ENCODE assay signal across 19 mouse cellular contexts in genomic region chr12:33605393-33605792, GRCm38 (mm10).
A peak's percentile ranks its signal among the peaks of the same experiment; 100 is the strongest.
DNase-seq lines count a peak whose midpoint lies in the region; ATAC-seq and TF ChIP-seq lines count a peak whose summit lies in the region.
"Had no signal": no experiment of that assay in that cellular context is flagged by ENCODE, and none has a peak within 500 bp of the region (broad histone marks: within the 10 kb centered on the region; RNA-seq: fewer than 3 reads in every experiment).

No protein-coding gene starts in this region.

- TF ChIP-seq CTCF in hindbrain, postnatal 0 days (IDR thresholded peaks at IDR 0.05; ENCODE audit: low read depth): peak; percentile 8; the same call in 1 of the 2 replicates

- H3K27ac ChIP-seq in hindbrain, postnatal 0 days: no peak overlapping the region
- no peak overlapping the region for H3K27ac ChIP-seq in hindbrain, embryonic 14.5 days
- H3K27ac ChIP-seq: embryonic facial prominence, embryonic 10.5 days; heart, embryonic 10.5 days; hindbrain, embryonic 15.5 days; limb, embryonic 13.5 days; midbrain, embryonic 13.5 days had no signal

- no peaks in the 10 kb centered on the region for H3K36me3 ChIP-seq in hindbrain, postnatal 0 days (ENCODE audit: insufficient read depth, low read length)
- H3K36me3 ChIP-seq in hindbrain, embryonic 14.5 days (replicated peaks; ENCODE audit: control insufficient read depth, insufficient read depth): no peaks in the 10 kb centered on the region
- H3K36me3 ChIP-seq: embryonic facial prominence, embryonic 10.5 days; heart, embryonic 10.5 days; hindbrain, embryonic 15.5 days; limb, embryonic 13.5 days; midbrain, embryonic 13.5 days had no signal

- no peaks in the 10 kb centered on the region for H3K27me3 ChIP-seq in hindbrain, postnatal 0 days (ENCODE audit: insufficient read depth, low read length)
- H3K27me3 ChIP-seq in hindbrain, embryonic 14.5 days (ENCODE audit: control insufficient read depth, insufficient read depth, low read length): no peaks in the 10 kb centered on the region
- H3K27me3 ChIP-seq: hindbrain, embryonic 15.5 days; limb, embryonic 13.5 days; midbrain, embryonic 13.5 days had no signal

- WGBS in hindbrain, postnatal 0 days: 61% methylated on average over 4 of the region's 4 CpGs
- WGBS in hindbrain, embryonic 14.5 days: 64% methylated on average over 4 of the region's 4 CpGs

- H3K4me1 ChIP-seq in hindbrain, postnatal 0 days (ENCODE audit: insufficient read depth, low read length): no peaks in the 10 kb centered on the region
- H3K4me1 ChIP-seq in hindbrain, embryonic 14.5 days (replicated peaks; ENCODE audit: control insufficient read depth, insufficient read depth, low read length): no peaks in the 10 kb centered on the region
- H3K4me1 ChIP-seq: embryonic facial prominence, embryonic 10.5 days; heart, embryonic 10.5 days; hindbrain, embryonic 15.5 days; midbrain, embryonic 13.5 days had no signal

- H3K9me3 ChIP-seq in hindbrain, postnatal 0 days (ENCODE audit: low read length): no peaks in the 10 kb centered on the region
- H3K9me3 ChIP-seq in hindbrain, embryonic 14.5 days (ENCODE audit: control insufficient read depth, low read length): no peaks in the 10 kb centered on the region
- H3K9me3 ChIP-seq: embryonic facial prominence, embryonic 10.5 days; heart, embryonic 10.5 days; hindbrain, embryonic 15.5 days; midbrain, embryonic 13.5 days had no signal

- no peak for ATAC-seq in hindbrain, postnatal 0 days
- ATAC-seq in hindbrain, embryonic 14.5 days (ENCODE audit: low FRiP score): no peak
- no peak for ATAC-seq in activated CD4-positive, CD25-positive, alpha-beta regulatory T cell, adult 4 months
- no peak for ATAC-seq in granulocyte monocyte progenitor cell, adult 5-6 weeks (replicated peaks; ENCODE audit: poor library complexity, severe bottlenecking)
- ATAC-seq: forebrain, embryonic 16.5 days; liver, postnatal 0 days; midbrain, embryonic 13.5 days had no signal

- no peak overlapping the region for H3K4me3 ChIP-seq in hindbrain, postnatal 0 days (ENCODE audit: low read length)
- H3K4me3 ChIP-seq in hindbrain, embryonic 14.5 days (replicated peaks; ENCODE audit: low read length): no peak overlapping the region
- H3K4me3 ChIP-seq: embryonic facial prominence, embryonic 10.5 days; heart, embryonic 10.5 days; hindbrain, embryonic 15.5 days; limb, embryonic 13.5 days; midbrain, embryonic 13.5 days had no signal

- no peak for DNase-seq in hindbrain, postnatal 0 days (ENCODE audit: low spot score)
- no peak for DNase-seq in hindbrain, embryonic 14.5 days (ENCODE audit: low spot score)
- DNase-seq in right cerebral cortex, postnatal 4 days: peak; percentile 11
- DNase-seq in right cerebral cortex, adult 2 months (ENCODE audit: low spot score in 2 of 2): no peak
- DNase-seq in R1 (ENCODE audit: low read depth, low spot score): peak; percentile 25
- DNase-seq: cerebellum, adult 8-10 months; heart, postnatal 14 days; kidney, adult 8-10 months; liver, postnatal 0 days; lung, postnatal 4 days; thymus, postnatal 4 days had no signal

- no peak overlapping the region for H3K4me2 ChIP-seq in hindbrain, postnatal 0 days (ENCODE audit: low read depth, low read length)
- no peak overlapping the region for H3K4me2 ChIP-seq in hindbrain, embryonic 14.5 days (replicated peaks)
- H3K4me2 ChIP-seq: hindbrain, embryonic 15.5 days; limb, embryonic 13.5 days; midbrain, embryonic 13.5 days had no signal

- no peak overlapping the region for H3K9ac ChIP-seq in hindbrain, postnatal 0 days (replicated peaks; ENCODE audit: low read length)
- H3K9ac ChIP-seq in hindbrain, embryonic 14.5 days: no peak overlapping the region
- H3K9ac ChIP-seq: hindbrain, embryonic 15.5 days; limb, embryonic 13.5 days; liver, postnatal 0 days; midbrain, embryonic 13.5 days had no signal

Comparison
In these comparisons a context has a peak if more than half of its experiments do, and no peak if none do; other contexts are left out.
1. DNase-seq: peak in right cerebral cortex, postnatal 4 days (single experiment) and R1 (single experiment); none in hindbrain, postnatal 0 days (single experiment), hindbrain, embryonic 14.5 days (single experiment) and right cerebral cortex, adult 2 months (0 of 2).